Mouse (Mus musculus) urinary bladder, postnatal 25 days (tissue): ENCODE data around the gene Actl6a.
"Not testable (repeated sequence)": the region's sequence is repeated elsewhere in the genome, so short reads cannot be mapped to it uniquely, and the experiment has no call there.

Experiments used
- DNase-seq: peaks from one replicate; pipeline ENCODE4 v3.0.0; 2022; ENCODE audit warnings: low spot score

Actl6a gene

GRCm38 (mm10) chr3:32694737-32695582 is 11.1 kb upstream of the Actl6a start:
- DNase-seq: no peak

- DNase-seq: no peak
Measured at GRCm38 (mm10) chr3:32695583-32695980, 10.5 kb upstream of the Actl6a start.

GRCm38 (mm10) chr3:32698228-32698863 is 7.8 kb upstream of the Actl6a start:
- peak; percentile 84 for DNase-seq

GRCm38 (mm10) chr3:32704021-32704420 is 2.1 kb upstream of the Actl6a start:
- DNase-seq: not testable (repeated sequence)

- DNase-seq: not testable (repeated sequence)
Measured at GRCm38 (mm10) chr3:32704632-32705031, 1.5 kb upstream of the Actl6a start.

- DNase-seq: no peak
Measured at GRCm38 (mm10) chr3:32708052-32708367, 1.9 kb downstream of the Actl6a start.

- peak; percentile 97 for DNase-seq
Measured at GRCm38 (mm10) chr3:32708368-32709231, 2.5 kb downstream of the Actl6a start.

- DNase-seq: no peak
Measured at GRCm38 (mm10) chr3:32709388-32709787, 3.3 kb downstream of the Actl6a start.

- no peak for DNase-seq
Measured at GRCm38 (mm10) chr3:32713711-32714110, 7.6 kb downstream of the Actl6a start.

GRCm38 (mm10) chr3:32717403-32717802 is 11.3 kb downstream of the Actl6a start:
- not testable (repeated sequence) for DNase-seq

- no peak for DNase-seq
Measured at GRCm38 (mm10) chr3:32718271-32718670, 12.2 kb downstream of the Actl6a start.

GRCm38 (mm10) chr3:32724191-32724590 is 18.1 kb downstream of the Actl6a start:
- DNase-seq: no peak

- no peak for DNase-seq
Measured at GRCm38 (mm10) chr3:32725951-32726350, 19.9 kb downstream of the Actl6a start.

GRCm38 (mm10) chr3:32727861-32728260 is 21.8 kb downstream of the Actl6a start:
- DNase-seq: no peak

GRCm38 (mm10) chr3:32736244-32737171 is 30.4 kb downstream of the Actl6a start, which contains the start of gene Ndufb5:
TSS of gene Ndufb5 (plus strand) at chr3:32736990.
- peak; percentile 92 for DNase-seq

GRCm38 (mm10) chr3:32737172-32737655 is 31.1 kb downstream of the Actl6a start, which contains the start of gene Mrpl47:
TSS of gene Mrpl47 (minus strand) at chr3:32737605.
- DNase-seq: no peak

GRCm38 (mm10) chr3:32738549-32738948 is 32.5 kb downstream of the Actl6a start:
- no peak for DNase-seq

- DNase-seq: no peak
Measured at GRCm38 (mm10) chr3:32742276-32742780, 36.2 kb downstream of the Actl6a start.

GRCm38 (mm10) chr3:32745001-32745400 is 38.9 kb downstream of the Actl6a start:
- DNase-seq: no peak

GRCm38 (mm10) chr3:32745426-32745825 is 39.3 kb downstream of the Actl6a start:
- DNase-seq: not testable (repeated sequence)

GRCm38 (mm10) chr3:32748384-32748783 is 42.3 kb downstream of the Actl6a start:
- DNase-seq: no peak
